Comparison of ENCODE assay signal across 8 mouse cellular contexts in genomic region chr4:124708518-124709477, GRCm38 (mm10). TPM values are rescaled to one million over a fixed set of nuclear protein-coding genes. Genes with fewer than 3 reads are reported as not detected.
A peak's percentile ranks its signal among the peaks of the same experiment; 100 is the strongest.
DNase-seq lines count a peak whose midpoint lies in the region; ATAC-seq and TF ChIP-seq lines count a peak whose summit lies in the region.

No protein-coding gene starts in this region.

- peak; percentile 48 for DNase-seq in T-cell, adult 2 months (ENCODE audit: low spot score)
- DNase-seq in embryonic facial prominence, embryonic 11.5 days (ENCODE audit: low spot score): peak; percentile 99
- no peak for DNase-seq in cerebellum, adult 8-10 months

- peak; percentile 87 for ATAC-seq in embryonic facial prominence, embryonic 11.5 days (replicated peaks; ENCODE audit: insufficient number of reproducible peaks, low FRiP score, low TSS enrichment, low read depth)
- ATAC-seq in granulocyte monocyte progenitor cell, adult 5-6 weeks (replicated peaks; ENCODE audit: poor library complexity, severe bottlenecking): peak; percentile 64
- peak; percentile 82 for ATAC-seq in intestine, postnatal 0 days
- ATAC-seq in limb, embryonic 12.5 days (ENCODE audit: insufficient number of reproducible peaks, insufficient read depth, low FRiP score, low TSS enrichment, low read depth): peak; percentile 87
- ATAC-seq in midbrain, embryonic 13.5 days: peak; percentile 53

- no peaks in the 10 kb centered on the region for H3K27me3 ChIP-seq in embryonic facial prominence, embryonic 11.5 days (ENCODE audit: control insufficient read depth, insufficient read depth, low read length)
- H3K27me3 ChIP-seq in intestine, postnatal 0 days (replicated peaks; ENCODE audit: control insufficient read depth, insufficient read depth, low read length): no peaks in the 10 kb centered on the region
- no peaks in the 10 kb centered on the region for H3K27me3 ChIP-seq in limb, embryonic 12.5 days
- H3K27me3 ChIP-seq in midbrain, embryonic 13.5 days: peaks cover 32% of the 10 kb centered on the region
- H3K27me3 ChIP-seq in small intestine, adult 2 months (ENCODE audit: control insufficient read depth, insufficient read depth, low read length): no peaks in the 10 kb centered on the region

- peak; percentile 60 for TF ChIP-seq CTCF in intestine, postnatal 0 days (IDR thresholded peaks at IDR 0.05; ENCODE audit: low read depth)
- TF ChIP-seq CTCF in small intestine, adult 2 months (IDR thresholded peaks at IDR 0.05; ENCODE audit: extremely low read depth, insufficient read length, insufficient replicate concordance, low read depth, low read length): 0 out of 2 replicates have a peak, but pooled peaks have one; percentile 12

- 1% methylated on average over 41 of the region's 41 CpGs for whole genome bisulfite sequencing in embryonic facial prominence, embryonic 11.5 days
- under 1% methylated on average over 41 of the region's 41 CpGs for WGBS in intestine, postnatal 0 days
- WGBS in limb, embryonic 12.5 days: under 1% methylated on average over 41 of the region's 41 CpGs
- 2% methylated on average over 41 of the region's 41 CpGs for WGBS in midbrain, embryonic 13.5 days
- WGBS in small intestine, adult 2 months: under 1% methylated on average over 41 of the region's 41 CpGs

- H3K9ac ChIP-seq in embryonic facial prominence, embryonic 11.5 days (replicated peaks; ENCODE audit: low read length): peak overlapping the region; percentile 43
- H3K9ac ChIP-seq in intestine, postnatal 0 days (ENCODE audit: low read depth, low read length): peak overlapping the region; percentile 34
- peak overlapping the region; percentile 52; the same call in 1 of the 2 replicates for H3K9ac ChIP-seq in limb, embryonic 12.5 days (replicated peaks)
- H3K9ac ChIP-seq in midbrain, embryonic 13.5 days (replicated peaks): peak overlapping the region; percentile 52

- no peaks in the 10 kb centered on the region for H3K9me3 ChIP-seq in embryonic facial prominence, embryonic 11.5 days (replicated peaks; ENCODE audit: control insufficient read depth, low read length)
- no peaks in the 10 kb centered on the region for H3K9me3 ChIP-seq in intestine, postnatal 0 days (ENCODE audit: control insufficient read depth)
- no peaks in the 10 kb centered on the region for H3K9me3 ChIP-seq in limb, embryonic 12.5 days
- no peaks in the 10 kb centered on the region for H3K9me3 ChIP-seq in midbrain, embryonic 13.5 days

- H3K4me1 ChIP-seq in embryonic facial prominence, embryonic 11.5 days (ENCODE audit: control insufficient read depth, insufficient read depth, low read length): peaks cover 18% of the 10 kb centered on the region
- peaks cover 10% of the 10 kb centered on the region; the same call in 1 of the 2 replicates for H3K4me1 ChIP-seq in intestine, postnatal 0 days (replicated peaks; ENCODE audit: control insufficient read depth, insufficient read depth, low read length)
- peaks cover 63% of the 10 kb centered on the region for H3K4me1 ChIP-seq in limb, embryonic 12.5 days (replicated peaks)
- peaks cover 35% of the 10 kb centered on the region for H3K4me1 ChIP-seq in midbrain, embryonic 13.5 days (replicated peaks)
- H3K4me1 ChIP-seq in small intestine, adult 2 months (ENCODE audit: control insufficient read depth, insufficient read depth, insufficient read length, low read length): peaks cover 22% of the 10 kb centered on the region

- no peak overlapping the region; the same call in 1 of the 2 replicates for H3K4me3 ChIP-seq in embryonic facial prominence, embryonic 11.5 days (ENCODE audit: low read depth, low read length)
- peak overlapping the region; percentile 46 for H3K4me3 ChIP-seq in intestine, postnatal 0 days (ENCODE audit: low read depth, low read length)
- peak overlapping the region; percentile 29 for H3K4me3 ChIP-seq in limb, embryonic 12.5 days (replicated peaks)
- peak overlapping the region; percentile 28 for H3K4me3 ChIP-seq in midbrain, embryonic 13.5 days (replicated peaks)
- H3K4me3 ChIP-seq in small intestine, adult 2 months (ENCODE audit: low read depth, low read length): peak overlapping the region; percentile 72

- peak overlapping the region; percentile 30 for H3K4me2 ChIP-seq in embryonic facial prominence, embryonic 11.5 days (ENCODE audit: low read depth, low read length)
- H3K4me2 ChIP-seq in intestine, postnatal 0 days (replicated peaks; ENCODE audit: low read depth): peak overlapping the region; percentile 81
- H3K4me2 ChIP-seq in limb, embryonic 12.5 days: peak overlapping the region; percentile 56
- H3K4me2 ChIP-seq in midbrain, embryonic 13.5 days (replicated peaks): peak overlapping the region; percentile 57

- H3K36me3 ChIP-seq in embryonic facial prominence, embryonic 11.5 days (replicated peaks; ENCODE audit: control insufficient read depth, insufficient read depth, low read depth, low read length): peaks cover 6% of the 10 kb centered on the region
- peaks cover 10% of the 10 kb centered on the region; the same call in 1 of the 2 replicates for H3K36me3 ChIP-seq in intestine, postnatal 0 days (ENCODE audit: control insufficient read depth, insufficient read depth)
- H3K36me3 ChIP-seq in limb, embryonic 12.5 days: peaks cover 26% of the 10 kb centered on the region
- no peaks in the 10 kb centered on the region for H3K36me3 ChIP-seq in midbrain, embryonic 13.5 days
- H3K36me3 ChIP-seq in small intestine, adult 2 months (ENCODE audit: control insufficient read depth, insufficient read depth, low read length): no peaks in the 10 kb centered on the region

- TF ChIP-seq POLR2A in small intestine, adult 2 months (IDR thresholded peaks at IDR 0.05; ENCODE audit: low read depth, low read length): peak; percentile 77; the same call in 1 of the 2 replicates

- H3K27ac ChIP-seq in embryonic facial prominence, embryonic 11.5 days (replicated peaks; ENCODE audit: low read depth, low read length): peak overlapping the region; percentile 96
- H3K27ac ChIP-seq in intestine, postnatal 0 days (ENCODE audit: low read depth, low read length): peak overlapping the region; percentile 83
- peak overlapping the region; percentile 98 for H3K27ac ChIP-seq in limb, embryonic 12.5 days
- no peak overlapping the region; the same call in 1 of the 2 replicates for H3K27ac ChIP-seq in midbrain, embryonic 13.5 days
- peak overlapping the region; percentile 88 for H3K27ac ChIP-seq in small intestine, adult 2 months (ENCODE audit: insufficient read depth, low read depth, low read length)

RNA-seq across cellular contexts. Expression of gene Sf3a3, which starts 5.8 kb away (rescaled TPM):
- 236 and 240 TPM in 2 replicates for polyA plus RNA-seq in embryonic facial prominence, embryonic 11.5 days (2014; fragmentation: Nextera tagmentation; extraction: Ambion mirVana)
- total RNA-seq in granulocyte monocyte progenitor cell, adult 5-6 weeks (2014; fragmentation: Nextera tagmentation): 90.7 and 105 TPM in 2 replicates
- total RNA-seq in granulocyte monocyte progenitor cell, adult 5-6 weeks (2017): 167 and 170 TPM in 2 replicates
- polyA plus RNA-seq in intestine, postnatal 0 days (2015; fragmentation: Nextera tagmentation; extraction: Ambion mirVana): 45.3 and 45.7 TPM in 2 replicates
- 221 and 223 TPM in 2 replicates for polyA plus RNA-seq in limb, embryonic 12.5 days (2016; fragmentation: Nextera tagmentation; extraction: Ambion mirVana)
- 147 and 153 TPM in 2 replicates for polyA plus RNA-seq in midbrain, embryonic 13.5 days (2015; fragmentation: Nextera tagmentation; extraction: Ambion mirVana)
- 3.3 and 7.2 TPM in 2 replicates for polyA plus RNA-seq in small intestine, adult 2 months (2012; rRNA removed)

RNA-seq across cellular contexts. Expression of gene Fhl3, which starts 8.3 kb away (rescaled TPM):
- polyA plus RNA-seq in embryonic facial prominence, embryonic 11.5 days (2014; fragmentation: Nextera tagmentation; extraction: Ambion mirVana): 9.7 and 10.7 TPM in 2 replicates
- total RNA-seq in granulocyte monocyte progenitor cell, adult 5-6 weeks (2014; fragmentation: Nextera tagmentation): 10.4 and 16.6 TPM in 2 replicates
- total RNA-seq in granulocyte monocyte progenitor cell, adult 5-6 weeks (2017): 5.0 and 6.1 TPM in 2 replicates
- 3.8 TPM in 2 replicates for polyA plus RNA-seq in intestine, postnatal 0 days (2015; fragmentation: Nextera tagmentation; extraction: Ambion mirVana)
- polyA plus RNA-seq in limb, embryonic 12.5 days (2016; fragmentation: Nextera tagmentation; extraction: Ambion mirVana): 7.3 and 10.9 TPM in 2 replicates
- polyA plus RNA-seq in midbrain, embryonic 13.5 days (2015; fragmentation: Nextera tagmentation; extraction: Ambion mirVana): 2.8 and 3.0 TPM in 2 replicates
- 6.8 and 9.2 TPM in 2 replicates for polyA plus RNA-seq in small intestine, adult 2 months (2012; rRNA removed)

RNA-seq across cellular contexts. Expression of gene Utp11, which starts 15.4 kb away (rescaled TPM):
- polyA plus RNA-seq in embryonic facial prominence, embryonic 11.5 days (2014; fragmentation: Nextera tagmentation; extraction: Ambion mirVana): 77.1 and 90.3 TPM in 2 replicates
- total RNA-seq in granulocyte monocyte progenitor cell, adult 5-6 weeks (2014; fragmentation: Nextera tagmentation): 57.1 and 62.4 TPM in 2 replicates
- 81.6 and 86.4 TPM in 2 replicates for total RNA-seq in granulocyte monocyte progenitor cell, adult 5-6 weeks (2017)
- 29.6 and 32.3 TPM in 2 replicates for polyA plus RNA-seq in intestine, postnatal 0 days (2015; fragmentation: Nextera tagmentation; extraction: Ambion mirVana)
- polyA plus RNA-seq in limb, embryonic 12.5 days (2016; fragmentation: Nextera tagmentation; extraction: Ambion mirVana): 82.6 and 86.4 TPM in 2 replicates
- polyA plus RNA-seq in midbrain, embryonic 13.5 days (2015; fragmentation: Nextera tagmentation; extraction: Ambion mirVana): 48.3 and 51.1 TPM in 2 replicates
- 0.57 and 0.85 TPM in 2 replicates for polyA plus RNA-seq in small intestine, adult 2 months (2012; rRNA removed)

RNA-seq across cellular contexts. Expression of gene Inpp5b, which starts 32.9 kb away (rescaled TPM):
- 26.2 and 28.2 TPM in 2 replicates for polyA plus RNA-seq in embryonic facial prominence, embryonic 11.5 days (2014; fragmentation: Nextera tagmentation; extraction: Ambion mirVana)
- total RNA-seq in granulocyte monocyte progenitor cell, adult 5-6 weeks (2014; fragmentation: Nextera tagmentation): 31.5 and 52.6 TPM in 2 replicates
- 21.1 and 24.6 TPM in 2 replicates for total RNA-seq in granulocyte monocyte progenitor cell, adult 5-6 weeks (2017)
- polyA plus RNA-seq in intestine, postnatal 0 days (2015; fragmentation: Nextera tagmentation; extraction: Ambion mirVana): 22.4 and 23.0 TPM in 2 replicates
- 23.8 and 25.0 TPM in 2 replicates for polyA plus RNA-seq in limb, embryonic 12.5 days (2016; fragmentation: Nextera tagmentation; extraction: Ambion mirVana)
- 25.4 and 30.4 TPM in 2 replicates for polyA plus RNA-seq in midbrain, embryonic 13.5 days (2015; fragmentation: Nextera tagmentation; extraction: Ambion mirVana)
- 21.8 and 26.7 TPM in 2 replicates for polyA plus RNA-seq in small intestine, adult 2 months (2012; rRNA removed)

RNA-seq across cellular contexts. Expression of gene Pou3f1, which starts 52.2 kb away (rescaled TPM):
- polyA plus RNA-seq in embryonic facial prominence, embryonic 11.5 days (2014; fragmentation: Nextera tagmentation; extraction: Ambion mirVana): 2.1 and 3.4 TPM in 2 replicates
- total RNA-seq in granulocyte monocyte progenitor cell, adult 5-6 weeks (2014; fragmentation: Nextera tagmentation): not detected in 2 replicates
- not detected in 2 replicates for total RNA-seq in granulocyte monocyte progenitor cell, adult 5-6 weeks (2017)
- polyA plus RNA-seq in intestine, postnatal 0 days (2015; fragmentation: Nextera tagmentation; extraction: Ambion mirVana): 0.08 TPM in 1 of 2 replicates, not detected in the other
- 1.0 and 1.2 TPM in 2 replicates for polyA plus RNA-seq in limb, embryonic 12.5 days (2016; fragmentation: Nextera tagmentation; extraction: Ambion mirVana)
- 14.2 and 19.3 TPM in 2 replicates for polyA plus RNA-seq in midbrain, embryonic 13.5 days (2015; fragmentation: Nextera tagmentation; extraction: Ambion mirVana)
- 0.04 and 0.09 TPM in 2 replicates for polyA plus RNA-seq in small intestine, adult 2 months (2012; rRNA removed)

Comparison
In these comparisons a context has a peak if more than half of its experiments do, and no peak if none do; other contexts are left out.
1. H3K4me2 ChIP-seq: peak in every context shown above with its lines; median percentile 81 in intestine, postnatal 0 days; 57 in midbrain, embryonic 13.5 days; 56 in limb, embryonic 12.5 days; 30 in embryonic facial prominence, embryonic 11.5 days.
2. RNA of gene Utp11, which starts 15.4 kb away (polyA plus RNA-seq): 77.1 to 90.3 TPM in embryonic facial prominence, embryonic 11.5 days, 82.6 to 86.4 TPM in limb, embryonic 12.5 days, 48.3 to 51.1 TPM in midbrain, embryonic 13.5 days and 29.6 to 32.3 TPM in intestine, postnatal 0 days; 0.57 to 0.85 TPM in small intestine, adult 2 months; every median in the first group is over 10 times any median in the second.
3. Peak in every context shown above with its lines, with median percentiles within 50 percentile points of each other: ATAC-seq and H3K9ac ChIP-seq.